Mouse (Mus musculus) lung, postnatal 0 days (tissue): ENCODE measurements around the gene Akip1.
A peak's percentile ranks its signal among the peaks of the same experiment; 100 is the strongest.

Experiments used
- CTCF ChIP-seq: IDR thresholded peaks from 2 replicates; pipeline ENCODE4 v1.5.1; 2016; ENCODE audit warnings: antibody characterized with exemption, mild to moderate bottlenecking
- EP300 ChIP-seq: IDR thresholded peaks from 2 replicates; pipeline ENCODE4 v1.6.1; 2016; ENCODE audit warnings: antibody characterized with exemption, mild to moderate bottlenecking, control low read depth

DNA sequence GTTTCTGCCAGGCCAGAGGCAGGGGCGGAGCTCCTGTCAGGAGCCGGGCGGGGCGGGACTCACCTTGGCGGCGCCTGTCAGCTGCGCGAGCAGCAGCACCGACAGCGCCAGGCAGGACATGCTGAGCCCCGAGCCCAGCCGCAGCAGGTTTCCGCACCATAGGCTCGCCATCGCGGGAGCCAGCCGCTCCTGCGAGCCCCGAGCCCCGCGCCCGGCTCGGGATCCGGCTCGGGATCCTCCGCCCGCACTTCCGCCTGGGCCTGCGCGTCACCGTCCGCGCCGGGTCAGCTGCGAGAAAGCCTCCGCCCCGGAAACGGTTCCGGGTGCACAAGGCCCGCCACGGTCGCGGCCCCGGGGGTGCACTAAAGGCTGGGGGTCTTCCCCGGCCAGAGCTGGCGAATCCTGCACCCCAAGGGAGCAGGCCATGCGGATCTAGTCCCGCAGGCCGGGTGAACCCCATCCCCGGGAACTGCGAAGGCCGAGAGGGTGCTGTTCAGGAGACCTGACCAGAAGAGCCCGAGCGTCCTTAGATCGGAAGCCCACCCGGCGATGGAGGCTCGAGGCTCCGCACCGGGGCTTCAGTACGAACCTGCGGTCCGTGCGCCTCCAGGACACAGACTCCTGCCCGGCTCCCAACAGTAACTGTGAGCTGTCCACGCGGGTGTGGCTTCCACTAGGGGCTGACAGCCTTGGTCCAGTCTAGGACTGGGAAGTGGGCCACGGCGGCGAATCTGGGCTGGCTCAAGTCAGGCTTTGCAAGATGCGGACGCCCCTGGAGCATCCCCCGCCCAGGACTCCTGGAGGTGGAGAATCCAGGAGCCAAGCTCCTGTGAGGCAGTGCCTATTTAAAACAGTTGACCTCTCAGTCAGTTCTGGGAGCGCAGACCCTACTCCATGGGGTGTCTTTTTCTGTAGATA, 48.8 kb downstream of the Akip1 start, which contains the start of gene Tmem9b:
- TF ChIP-seq CTCF, result peak; percentile 47
- no peak for TF ChIP-seq EP300
